Mouse (Mus musculus) c-Kit-positive CD71-positive TER-119-negative erythroid progenitor cells, embryonic 14.5 days (primary cell): ENCODE results near the gene Hpse2.

Experiments used
- DNase-seq: peaks from one replicate; pipeline ENCODE4 v3.0.0-alpha.2; 2013; ENCODE audit warnings: low read depth

Gene Hpse2

GRCm38 (mm10) chr19:43156085-43156484, 232.1 kb downstream of the Hpse2 start:
- no peak for DNase-seq

DNA sequence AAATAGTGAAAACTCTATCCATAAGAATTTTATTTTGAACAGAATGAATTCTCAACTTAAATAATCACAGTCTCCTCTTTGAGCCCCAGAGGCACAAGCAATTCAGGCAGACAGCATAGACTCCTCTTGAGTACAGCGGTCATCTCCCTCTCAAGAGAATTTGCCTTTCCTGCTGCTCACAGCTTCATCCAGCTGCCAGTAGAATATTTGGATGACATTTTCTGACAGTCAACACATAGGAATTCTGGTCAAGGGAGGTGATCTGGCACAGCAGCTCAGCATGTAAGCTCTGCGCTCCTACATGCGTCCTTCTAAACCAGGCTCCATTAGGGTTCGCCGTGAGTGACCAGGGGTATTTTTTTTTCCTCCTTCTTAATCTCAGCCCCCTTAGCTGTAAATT, 232.6 kb downstream of the Hpse2 start:
- DNase-seq = no peak

DNA sequence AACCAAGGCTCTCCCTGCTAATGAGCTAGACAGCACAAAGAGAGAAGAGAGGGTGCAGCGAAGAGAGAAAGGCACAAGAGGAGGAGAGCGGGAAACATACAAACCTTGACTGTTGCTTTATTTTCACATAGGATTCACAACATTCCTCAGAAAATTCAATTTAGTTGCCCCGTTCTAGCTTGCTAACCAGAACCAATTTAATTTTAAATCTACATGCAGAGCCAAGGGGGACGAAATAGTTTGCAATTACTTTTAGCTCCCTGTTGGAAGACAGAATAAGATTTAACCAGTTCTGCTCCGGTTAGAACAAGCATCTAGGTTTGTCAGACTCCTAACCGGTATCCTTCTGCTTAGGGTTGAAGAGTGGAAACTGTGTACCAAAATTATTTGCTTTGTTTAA, 240.3 kb downstream of the Hpse2 start:
- no peak for DNase-seq

DNA sequence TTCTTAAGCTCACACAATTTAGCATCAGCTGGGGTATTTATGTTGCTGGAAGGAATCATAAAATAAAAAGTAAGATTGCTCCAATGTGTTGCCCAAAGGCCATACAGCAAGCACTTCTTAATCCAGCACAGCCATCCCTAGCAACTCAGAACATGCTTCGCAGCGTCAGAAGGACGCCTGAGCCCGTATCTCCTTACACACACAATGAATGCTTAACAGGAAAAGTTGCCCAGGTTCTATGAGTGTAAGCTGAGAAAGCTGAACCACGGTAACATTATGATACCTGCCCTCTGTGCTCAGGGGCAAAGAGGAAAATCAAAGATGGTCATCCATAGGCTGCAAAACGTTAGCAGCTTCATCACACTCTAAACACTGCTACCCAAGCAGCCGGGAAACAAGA, 241.3 kb downstream of the Hpse2 start:
- no peak for DNase-seq

DNA sequence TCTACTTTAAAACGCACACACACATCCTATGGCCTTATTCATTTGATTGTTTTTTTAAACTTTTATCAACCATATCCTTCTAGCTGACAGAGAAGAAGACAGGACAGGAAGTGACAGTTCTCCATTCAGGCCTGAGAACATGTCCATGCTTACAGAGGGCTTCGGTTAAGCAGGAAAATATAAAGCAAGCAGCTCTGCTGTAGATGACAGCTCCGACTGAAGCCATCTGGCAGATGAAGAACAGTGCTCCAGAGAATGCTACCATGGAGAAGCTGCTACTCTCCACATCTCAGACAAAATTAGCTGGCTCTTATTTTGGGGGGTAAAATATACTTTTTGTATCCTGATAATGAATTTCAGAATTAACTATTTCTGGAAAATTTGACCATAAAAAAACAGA, 246.5 kb downstream of the Hpse2 start:
- DNase-seq = no peak

DNA sequence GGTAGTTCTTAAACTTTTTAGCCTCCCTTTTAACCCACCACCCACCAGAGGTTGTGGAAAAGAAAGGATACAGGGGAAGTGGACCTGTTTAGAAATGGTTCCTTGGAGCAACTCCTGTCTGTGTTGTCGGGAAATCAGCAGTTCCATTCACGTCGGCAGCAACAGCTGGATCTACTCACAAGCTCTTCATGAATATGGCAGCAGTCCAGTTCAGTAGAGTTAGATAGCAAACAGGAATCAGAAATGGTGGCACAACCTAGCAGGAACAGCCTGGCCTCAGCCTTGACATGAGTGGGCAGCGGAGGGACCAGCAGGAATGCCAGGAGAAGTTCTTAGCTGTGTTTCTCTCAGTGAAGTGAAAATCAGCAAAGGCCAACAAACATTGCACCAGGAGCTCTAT, 278.4 kb downstream of the Hpse2 start:
- no peak for DNase-seq

DNA sequence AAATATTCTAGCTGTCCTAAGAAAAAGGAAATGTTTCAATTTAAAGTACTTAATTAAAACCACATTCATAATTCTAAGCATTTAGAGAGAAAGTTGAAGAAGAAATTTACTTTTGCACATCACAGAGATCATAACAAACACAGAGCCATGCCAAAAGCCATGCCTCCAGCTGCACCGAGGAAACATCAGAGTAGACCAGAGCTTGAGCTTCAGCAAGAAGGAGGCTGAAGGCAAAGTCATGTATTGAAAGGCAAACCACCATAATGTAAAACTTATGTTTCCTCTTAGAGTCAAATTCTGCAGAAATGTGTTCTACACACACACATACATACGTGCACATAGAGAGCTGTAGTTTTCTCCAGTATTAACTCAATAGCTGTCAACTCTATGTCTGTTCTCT, 291.2 kb downstream of the Hpse2 start:
- DNase-seq = no peak

GRCm38 (mm10) chr19:43087216-43087615, 300.9 kb downstream of the Hpse2 start:
- no peak for DNase-seq

- DNase-seq = no peak
Measured at GRCm38 (mm10) chr19:43064155-43064554, 324.0 kb downstream of the Hpse2 start.

DNA sequence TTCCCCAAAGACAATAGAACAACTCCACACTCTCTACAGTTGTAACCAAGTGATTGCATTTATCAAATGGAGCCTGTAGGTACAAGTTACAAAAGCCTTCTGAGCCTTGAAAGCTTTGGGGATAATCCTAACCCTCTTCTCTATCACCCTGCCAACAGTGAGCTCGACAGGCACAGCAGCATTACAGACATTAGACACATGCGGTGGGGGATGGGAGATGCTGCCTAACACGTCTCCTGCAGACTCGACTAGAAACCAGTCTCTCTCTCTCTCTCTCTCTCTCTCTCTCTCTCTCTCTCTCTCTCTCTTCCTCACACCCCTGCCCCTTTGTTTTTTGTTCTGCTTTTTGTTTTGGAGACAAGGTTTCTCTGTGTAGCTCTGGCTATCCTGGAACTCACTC, 343.6 kb downstream of the Hpse2 start:
- DNase-seq = no peak

GRCm38 (mm10) chr19:43042721-43043120, 345.4 kb downstream of the Hpse2 start:
- no peak for DNase-seq

GRCm38 (mm10) chr19:43042211-43042610, 345.9 kb downstream of the Hpse2 start:
- DNase-seq = no peak

GRCm38 (mm10) chr19:43036381-43036780, 351.8 kb downstream of the Hpse2 start:
- DNase-seq = no peak

DNA sequence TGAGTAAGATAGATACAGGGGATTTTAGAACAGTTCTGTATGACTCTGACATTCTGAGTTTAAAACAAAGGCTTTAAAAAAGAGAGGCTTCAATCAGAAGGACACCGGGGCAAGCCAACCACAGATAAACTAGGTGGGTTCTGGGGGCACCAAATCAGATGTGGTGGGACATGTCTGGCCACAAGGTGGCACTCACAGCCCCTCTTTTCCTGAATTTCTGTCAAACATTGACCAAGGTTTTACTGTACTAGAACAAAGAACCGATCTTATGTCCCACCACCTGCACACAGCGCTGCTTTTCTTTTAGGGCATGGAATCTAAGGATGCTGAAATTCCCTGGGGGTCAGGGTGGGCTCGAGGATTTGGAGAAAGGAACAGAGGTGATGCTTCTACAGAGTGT, 360.9 kb downstream of the Hpse2 start:
- no peak for DNase-seq

- DNase-seq = no peak
Measured at GRCm38 (mm10) chr19:43022611-43023173, 365.5 kb downstream of the Hpse2 start.

- no peak for DNase-seq
Measured at GRCm38 (mm10) chr19:43018792-43019191, 369.4 kb downstream of the Hpse2 start.

DNA sequence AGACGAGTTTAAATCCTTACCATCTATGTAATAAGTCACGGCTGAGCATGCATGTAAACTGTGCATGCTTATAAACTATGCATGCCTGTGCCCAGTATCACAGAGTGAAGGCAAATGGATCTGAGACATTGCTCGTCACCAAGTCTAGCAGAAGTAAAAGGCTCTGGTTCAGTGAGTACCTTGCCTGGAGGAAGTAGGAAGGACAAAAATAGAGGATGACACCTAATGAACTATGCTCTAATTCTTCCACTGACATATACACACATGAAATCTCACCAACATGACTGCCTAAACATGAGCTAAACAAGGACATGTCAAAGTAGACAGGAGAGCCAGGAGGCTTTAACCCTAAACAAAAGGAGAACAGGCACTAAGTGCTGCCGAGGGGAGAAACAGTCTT, 391.7 kb downstream of the Hpse2 start:
- DNase-seq = no peak

- DNase-seq = no peak
Measured at GRCm38 (mm10) chr19:42988833-42989232, 399.3 kb downstream of the Hpse2 start.

DNA sequence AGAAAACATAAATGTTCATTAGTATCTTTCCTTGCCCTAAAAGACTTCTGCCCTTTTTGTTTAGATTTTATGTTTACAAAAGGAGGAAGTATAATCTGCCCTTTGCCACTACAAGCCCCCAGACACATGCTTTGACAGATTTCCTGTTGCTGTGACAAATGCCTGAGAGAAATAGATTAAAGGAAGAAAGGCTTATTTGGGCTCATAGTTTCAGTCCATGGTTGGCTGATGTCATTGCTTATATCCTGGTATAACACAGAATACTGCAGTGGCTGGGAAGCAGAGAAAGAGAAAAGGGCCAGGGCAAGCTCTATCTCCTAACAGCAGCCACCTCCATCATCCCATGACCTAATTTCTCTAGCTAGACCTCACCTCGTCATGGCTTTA, 401.8 kb downstream of the Hpse2 start:
- DNase-seq = no peak

GRCm38 (mm10) chr19:42985372-42986314, 402.5 kb downstream of the Hpse2 start:
- no peak for DNase-seq

GRCm38 (mm10) chr19:42980537-42980936, 407.6 kb downstream of the Hpse2 start:
- no peak for DNase-seq

- no peak for DNase-seq
Measured at GRCm38 (mm10) chr19:42977938-42978337, 410.2 kb downstream of the Hpse2 start.

DNA sequence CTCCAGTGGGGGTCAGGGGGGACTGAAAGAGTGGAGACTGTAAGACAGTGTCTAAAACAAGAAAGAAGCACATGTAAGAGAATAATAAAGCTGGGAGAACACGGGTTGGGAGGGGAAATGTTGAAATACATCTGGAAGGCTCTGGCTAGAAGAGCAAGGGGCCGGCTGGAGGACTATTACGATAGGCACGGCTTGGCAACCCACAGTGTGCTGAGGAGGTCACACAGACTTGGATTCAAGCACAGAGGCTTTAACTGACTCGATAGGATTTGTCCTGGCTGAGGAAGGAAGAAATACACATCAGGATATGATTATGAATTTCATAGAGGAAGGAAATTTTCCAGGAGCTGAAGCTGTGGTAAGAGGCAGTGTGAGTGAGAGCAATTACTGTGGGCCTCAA, 414.4 kb downstream of the Hpse2 start:
- no peak for DNase-seq

- DNase-seq = no peak
Measured at GRCm38 (mm10) chr19:42965171-42965570, 423.0 kb downstream of the Hpse2 start.
